Comparison of ENCODE assay signal across 18 mouse cellular contexts in the genomic region with DNA sequence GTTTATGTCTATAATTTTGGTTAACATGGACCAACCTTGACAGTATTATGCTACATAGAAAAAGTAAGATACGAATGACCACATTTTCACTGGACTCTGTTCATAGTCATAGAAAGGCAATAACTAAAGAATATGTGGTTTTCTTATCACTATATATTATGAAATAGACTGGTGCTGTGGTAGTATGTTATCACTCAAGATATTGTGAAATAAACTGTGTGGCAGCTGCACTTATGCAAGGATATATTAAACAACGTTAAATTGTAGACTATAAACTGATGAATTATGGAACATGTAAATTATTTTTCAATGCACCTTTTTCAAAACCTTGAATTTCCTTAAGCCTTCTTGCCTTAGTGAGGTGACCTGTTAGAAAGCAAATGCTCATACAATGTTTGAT.
DNase-seq lines count a peak whose midpoint lies in the region; TF ChIP-seq lines count a peak whose summit lies in the region.
"Had no signal": no experiment of that assay in that cellular context is flagged by ENCODE, and none has a peak within 500 bp of the region (broad histone marks: within the 10 kb centered on the region; RNA-seq: fewer than 3 reads in every experiment).

No protein-coding gene starts in this region.

- DNase-seq in 416B (ENCODE audit: low read depth) (peak; percentile 30), MEL (ENCODE audit: low read depth, low spot score) (peak; percentile 21)
- DNase-seq in cerebellum, adult 11 months = no peak
- no peak for DNase-seq in testis, postnatal 14 days (ENCODE audit: low spot score)
- DNase-seq: adrenal gland, adult 2 months; adrenal gland, adult 8-10 months; adrenal gland, postnatal 10 days; adrenal gland, postnatal 14 days; adrenal gland, postnatal 25 days; adrenal gland, postnatal 36 days; B cell, adult 2 months; cerebellum, adult 11-12 months; cerebellum, adult 18-20 months; cerebellum, adult 2 months; cerebellum, adult 8-10 months; cerebellum, adult 9-10 months had no signal

- H3K79me2 ChIP-seq in MEL (ENCODE audit: control insufficient read depth, insufficient read depth, low read length, poor library complexity) = no peaks in the 10 kb centered on the region

- peak; percentile 67 to 80; a peak in 3 of 4 replicates for TF ChIP-seq EP300 in MEL (IDR thresholded peaks at IDR 0.05; ENCODE audit: low read depth in 1 of 2, low read length in 2 of 2)

- H3K9ac ChIP-seq in MEL (ENCODE audit: control insufficient read depth, low read depth, low read length, poor library complexity, severe bottlenecking) = no peak overlapping the region

- H3K27ac ChIP-seq in MEL (ENCODE audit: control insufficient read depth, low read depth, low read length) = no peak overlapping the region

- TF ChIP-seq CTCF in MEL (IDR thresholded peaks at IDR 0.05 in 2 of 3, conservative IDR thresholded peaks at IDR 0.05 in 1 of 3; ENCODE audit: control insufficient read depth in 1 of 3, insufficient read depth in 1 of 3, low read depth in 2 of 3, low read length in 3 of 3, poor library complexity in 1 of 3, severe bottlenecking in 1 of 3) = no peak

- TF ChIP-seq RAD21 in MEL (IDR thresholded peaks at IDR 0.05; ENCODE audit: low read depth, low read length) = no peak

- H3K4me3 ChIP-seq in MEL (ENCODE audit: control insufficient read depth in 1 of 2, insufficient read depth in 1 of 2, low read depth in 2 of 2, low read length in 2 of 2) = no peak overlapping the region

- peaks cover 0 to 9% of the 10 kb centered on the region in 2 experiments; a peak in 2 of 4 replicates for H3K4me1 ChIP-seq in MEL (ENCODE audit: control insufficient read depth in 1 of 2, insufficient read depth in 2 of 2, low read length in 2 of 2)

- H3K27me3 ChIP-seq in MEL (ENCODE audit: control insufficient read depth in 1 of 2, insufficient read depth in 2 of 2, low read length in 2 of 2) = no peaks in the 10 kb centered on the region
- H3K27me3 ChIP-seq: CH12.LX had no signal

- peaks cover 0 to 3% of the 10 kb centered on the region in 2 experiments; a peak in 2 of 4 replicates for H3K36me3 ChIP-seq in MEL (ENCODE audit: control insufficient read depth in 1 of 2, insufficient read depth in 2 of 2, low read length in 2 of 2)
- H3K36me3 ChIP-seq: G1E had no signal

- TF ChIP-seq POLR2A in MEL (IDR thresholded peaks at IDR 0.05; ENCODE audit: control insufficient read depth in 1 of 2, insufficient read depth in 1 of 2, low read depth in 1 of 2, low read length in 2 of 2, poor library complexity in 1 of 2) = no peak

- H3K9me3 ChIP-seq in MEL (replicated peaks; ENCODE audit: insufficient read depth, low read length) = no peaks in the 10 kb centered on the region
- H3K9me3 ChIP-seq: G1E had no signal

TF ChIP-seq in MEL, 35 proteins besides CTCF, POLR2A, EP300 and RAD21:
- peak; percentile 21; the same call in 1 of the 2 replicates for TF ChIP-seq ETS1 (IDR thresholded peaks at IDR 0.05; ENCODE audit: low read depth, low read length)
- peak; percentile 40; the same call in 1 of the 2 replicates for TF ChIP-seq TCF12 (IDR thresholded peaks at IDR 0.05; ENCODE audit: low read depth, low read length)
- TF ChIP-seq USF1 (IDR thresholded peaks at IDR 0.05; ENCODE audit: low read depth, low read length) = no peak
- no peak for TF ChIP-seq ZC3H11A (IDR thresholded peaks at IDR 0.05; ENCODE audit: low read depth, low read length)
- peak; percentile 49; the same call in 1 of the 2 replicates for TF ChIP-seq RCOR1 (IDR thresholded peaks at IDR 0.05; ENCODE audit: low read depth, low read length)
- TF ChIP-seq SIN3A (IDR thresholded peaks at IDR 0.05; ENCODE audit: low read length) = no peak

Comparison
In these comparisons a context has a peak if more than half of its experiments do, and no peak if none do; other contexts are left out.
1. DNase-seq: peak in 416B (single experiment) and MEL (single experiment); none in cerebellum, adult 11 months (single experiment) and testis, postnatal 14 days (single experiment).